Mouse (Mus musculus) lung, embryonic 14.5 days (tissue): ENCODE measurements around the gene Gm20909. TPM values are rescaled to one million over a fixed set of nuclear protein-coding genes. Genes with fewer than 3 reads are reported as not detected.
"Not testable (repeated sequence)": the region's sequence is repeated elsewhere in the genome, so short reads cannot be mapped to it uniquely, and the experiment has no call there.

ENCODE experiments used
- ATAC-seq: fragments of 200-750 bp; cut with Nextera tagmentation; 2 replicates; pipeline ENCODE4 v1.8.0; 2017; ENCODE audit warnings: mild to moderate bottlenecking, moderate TSS enrichment, moderate library complexity; ENCODE audit not compliant: insufficient read depth
- DNase-seq: peaks from one replicate; pipeline ENCODE4 v3.0.0-alpha.2; 2015
- H3K27ac ChIP-seq: fragments of 300-500 bp; sonication (generic); 2 replicates; pipeline ENCODE4 v1.5.1; 2014; ENCODE audit warnings: low read depth, mild to moderate bottlenecking, moderate library complexity
- H3K27me3 ChIP-seq: fragments of 300-500 bp; sonication (generic); 2 replicates; pipeline ENCODE4 v1.6.1; 2014; ENCODE audit warnings: low read length, control low read depth; ENCODE audit not compliant: insufficient read depth
- H3K36me3 ChIP-seq: fragments of 300-500 bp; sonication (generic); 2 replicates; pipeline ENCODE4 v1.6.1; 2014; ENCODE audit warnings: control low read depth; ENCODE audit not compliant: insufficient read depth
- H3K4me1 ChIP-seq: fragments of 300-500 bp; sonication (generic); 2 replicates; pipeline ENCODE4 v1.6.1; 2014; ENCODE audit warnings: antibody characterized with exemption, control low read depth; ENCODE audit not compliant: insufficient read depth
- H3K4me2 ChIP-seq: fragments of 300-500 bp; sonication (generic); 2 replicates; pipeline ENCODE4 v1.6.1; 2014; ENCODE audit warnings: mild to moderate bottlenecking
- H3K4me3 ChIP-seq: fragments of 300-500 bp; sonication (generic); 2 replicates; pipeline ENCODE4 v1.5.1; 2014; ENCODE audit warnings: low read depth, low read length
- H3K9ac ChIP-seq: fragments of 300-500 bp; sonication (generic); 2 replicates; pipeline ENCODE4 v1.6.1; 2014
- H3K9me3 ChIP-seq: fragments of 300-500 bp; sonication (generic); 2 replicates; pipeline ENCODE4 v1.6.1; 2016; ENCODE audit warnings: low read depth, low read length, control low read depth
- WGBS: fragments of 180-500 bp; shearing (Covaris S2); extraction: QIAGEN DNeasy Blood & Tissue Kit; methylation state at CpG from one replicate; pipeline ENCODE4 v1.1.7; 2014; 5-methylcytosine and 5-hydroxymethylcytosine counted together
- polyA plus RNA-seq: library from polyadenylated mRNA; unstranded; fragments of >200 nt; fragmentation: Nextera tagmentation; extraction: Ambion mirVana; gene quantifications from 2 replicates; pipeline ENCODE4 v1.2.1, GENCODE M21; 2014

Gene Gm20909
- polyA plus RNA-seq, result not detected in 2 replicates

DNA sequence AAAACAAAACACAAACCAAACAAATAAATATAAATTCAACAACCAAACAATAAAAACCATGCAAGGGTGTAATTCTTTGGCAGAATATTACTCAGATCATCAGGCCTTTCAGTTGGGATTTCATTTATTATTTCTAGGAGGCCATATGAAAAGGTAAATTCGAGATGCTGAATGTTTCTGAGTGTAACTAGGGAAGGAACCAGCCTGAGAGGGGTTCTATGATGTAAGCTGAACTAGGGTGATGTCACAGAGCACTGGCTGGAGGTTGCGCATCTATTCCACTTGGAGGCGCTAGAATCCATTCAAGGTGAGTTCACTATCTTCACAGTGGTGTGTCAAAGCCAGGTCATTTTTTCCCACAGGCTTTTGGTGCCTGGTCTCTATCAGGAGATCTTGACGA lies at the start of gene Gm20909:
Gm20909 (plus strand) TSS at position 301 of the 400 bp plus-strand sequence.
- ATAC-seq, H3K4me3 ChIP-seq, H3K9ac ChIP-seq, DNase-seq, H3K4me1 ChIP-seq, H3K36me3 ChIP-seq, H3K27me3 ChIP-seq, H3K4me2 ChIP-seq, H3K9me3 ChIP-seq, H3K27ac ChIP-seq: not testable (repeated sequence)
- no CpG with 5 or more reads among the region's 4 CpGs for WGBS

Other genes with a start within 250 kb of the Gm20909 start
- gene Gm29866, start 170.9 kb upstream of the Gm20909 start, polyA plus RNA-seq, result not detected in 2 replicates
- gene Gm20865, start 77.0 kb downstream of the Gm20909 start, polyA plus RNA-seq, result not detected in 2 replicates